Mouse (Mus musculus): ENCODE results near the gene Lrrk2.
"Not testable (repeated sequence)": the region's sequence is repeated elsewhere in the genome, so short reads cannot be mapped to it uniquely, and the experiment has no call there.

The Lrrk2 gene

GRCm38 (mm10) chr15:91864130-91864529 is 191.2 kb downstream of the Lrrk2 start:
- not testable (repeated sequence) for DNase-seq (ENCODE audit: low read depth)

Measured in fibroblast of lung, adult 2 months (primary cell).